Mouse (Mus musculus) inflammation-experienced regulatory T-cells, adult 6 months (primary cell): ENCODE measurements at regions not wholly inside any gene's neighbourhood (a gene's known extent, or its start where the extent isn't known, plus 50 kb on each side); places are given as distances from the start of the nearest gene placed in this dataset.

Source experiments
- ATAC-seq: one replicate; pipeline ENCODE4 v1.8.0; 2017

GRCm38 (mm10) chr4:71218060-71218459, 539.7 kb downstream of the Gm11232 start:
- no peak for ATAC-seq

- no peak for ATAC-seq
Measured at GRCm38 (mm10) chr4:71187801-71188200, 570.0 kb downstream of the Gm11232 start.

GRCm38 (mm10) chr4:71177661-71178060, 580.1 kb downstream of the Gm11232 start:
- ATAC-seq = no peak

GRCm38 (mm10) chr4:71165802-71166201, 592.0 kb downstream of the Gm11232 start:
- ATAC-seq = no peak

- no peak for ATAC-seq
Measured at GRCm38 (mm10) chr4:71131670-71132317, 597.0 kb upstream of the Megf9 start.

GRCm38 (mm10) chr4:71130946-71131669, 596.3 kb upstream of the Megf9 start:
- ATAC-seq = no peak

- no peak for ATAC-seq
Measured at GRCm38 (mm10) chr4:71129306-71129705, 594.5 kb upstream of the Megf9 start.
